Mouse (Mus musculus) kidney, postnatal 10 days (tissue): ENCODE results near the gene Olfr961.

Source experiments
- DNase-seq: peaks from one replicate; pipeline ENCODE4 v3.0.0; 2021; ENCODE audit warnings: mixed read lengths

Gene Olfr961

GRCm38 (mm10) chr9:39644785-39645184 lies at the start of gene Olfr961:
Olfr961 (plus strand) TSS chr9:39645085.
- no peak for DNase-seq

- DNase-seq, result peak; percentile 17
Observed at GRCm38 (mm10) chr9:39602536-39603332, 42.2 kb upstream of the Olfr961 start.

GRCm38 (mm10) chr9:39603333-39603845 lies 41.5 kb upstream of the Olfr961 start:
- peak; percentile 13 for DNase-seq

DNA sequence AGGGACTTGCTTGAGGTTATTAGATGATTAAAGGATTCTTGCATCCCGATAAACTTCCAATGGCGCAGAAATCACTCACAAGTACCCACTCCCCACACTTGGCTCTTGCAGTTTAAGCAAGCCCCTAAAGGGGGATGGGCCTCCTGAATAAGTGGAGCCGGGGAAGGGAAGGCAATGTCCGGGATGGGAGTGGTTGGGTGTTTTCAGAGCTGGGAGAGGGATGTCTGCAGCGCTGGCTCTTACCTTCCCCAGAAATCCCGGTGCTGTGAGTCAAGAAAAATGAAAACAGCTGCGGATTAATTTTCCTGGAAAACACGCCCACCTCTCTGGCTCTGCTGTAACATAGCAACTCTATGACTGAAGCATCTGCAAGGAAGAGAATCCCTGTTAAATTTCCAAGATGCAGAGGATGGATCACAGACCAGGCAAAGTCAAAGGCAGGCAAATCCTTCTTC lies 40.9 kb upstream of the Olfr961 start, which contains the start of gene AW551984:
AW551984 (minus strand) TSS at position 405 of the 455 bp plus-strand sequence.
- peak; percentile 4 for DNase-seq

GRCm38 (mm10) chr9:39608497-39608896 lies 36.4 kb upstream of the Olfr961 start:
- DNase-seq, result no peak

DNA sequence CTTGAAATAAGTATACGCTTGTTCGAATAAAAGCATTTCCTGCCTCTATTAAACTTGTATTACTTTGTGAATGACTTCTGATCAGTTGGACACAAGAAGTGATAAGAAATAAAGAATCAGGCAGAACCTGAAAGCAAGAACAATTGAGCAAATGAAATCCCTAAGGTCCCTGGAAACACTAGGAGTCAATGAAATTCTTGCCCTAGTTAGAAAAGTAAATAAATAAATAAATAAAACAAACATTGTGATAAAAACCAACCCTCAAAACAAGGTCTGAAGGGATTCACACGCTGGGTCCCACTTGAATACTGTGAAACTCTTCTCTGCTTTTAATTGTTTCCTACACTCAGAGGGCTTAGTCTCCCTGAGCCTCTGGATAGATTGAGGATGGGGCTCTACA lies 34.5 kb upstream of the Olfr961 start, which contains the start of gene Olfr148:
Olfr148 (plus strand) TSS at position 301 of the 400 bp plus-strand sequence.
- no peak for DNase-seq

GRCm38 (mm10) chr9:39611953-39612352 lies 32.9 kb upstream of the Olfr961 start:
- peak; percentile 30 for DNase-seq

DNA sequence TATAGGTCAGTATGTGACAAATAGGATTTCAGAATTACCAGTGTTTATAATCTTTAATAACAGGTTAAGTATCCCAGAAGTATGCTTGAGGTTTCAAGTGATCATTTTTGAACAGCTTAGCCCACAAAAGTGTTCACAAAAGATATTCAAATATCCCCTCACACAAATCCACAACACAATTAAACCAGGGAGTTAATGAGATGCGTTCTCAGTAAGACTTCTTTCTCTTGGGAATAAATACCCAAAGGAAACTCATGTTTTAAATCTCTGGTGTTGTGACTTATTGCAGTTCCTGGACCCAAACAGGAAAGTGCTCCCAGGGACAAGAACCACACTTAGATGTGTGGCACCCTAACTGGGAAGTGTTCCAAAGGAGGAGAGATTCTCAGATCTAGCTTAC lies 23.8 kb upstream of the Olfr961 start, which contains the start of gene Olfr960:
Olfr960 (plus strand) TSS at position 301 of the 400 bp plus-strand sequence.
- DNase-seq, result no peak

DNA sequence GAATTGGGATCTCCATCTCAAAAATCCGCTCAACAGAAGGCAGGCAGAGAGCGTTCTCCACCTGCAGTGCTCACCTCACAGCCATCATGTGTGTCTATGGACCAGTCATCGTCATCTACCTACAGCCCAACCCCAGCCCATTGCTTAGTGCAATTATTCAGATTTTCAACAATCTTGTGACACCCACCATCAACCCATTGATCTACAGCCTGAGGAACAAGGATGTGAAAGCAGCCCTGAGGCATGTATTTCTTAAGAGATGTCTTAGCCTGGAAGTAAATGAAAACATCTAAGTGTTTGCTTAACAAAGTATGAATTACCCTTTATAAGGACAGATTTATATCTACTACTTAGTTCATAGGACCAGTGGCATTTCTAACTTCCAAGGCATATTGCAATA lies 21.1 kb upstream of the Olfr961 start:
- no peak for DNase-seq

DNA sequence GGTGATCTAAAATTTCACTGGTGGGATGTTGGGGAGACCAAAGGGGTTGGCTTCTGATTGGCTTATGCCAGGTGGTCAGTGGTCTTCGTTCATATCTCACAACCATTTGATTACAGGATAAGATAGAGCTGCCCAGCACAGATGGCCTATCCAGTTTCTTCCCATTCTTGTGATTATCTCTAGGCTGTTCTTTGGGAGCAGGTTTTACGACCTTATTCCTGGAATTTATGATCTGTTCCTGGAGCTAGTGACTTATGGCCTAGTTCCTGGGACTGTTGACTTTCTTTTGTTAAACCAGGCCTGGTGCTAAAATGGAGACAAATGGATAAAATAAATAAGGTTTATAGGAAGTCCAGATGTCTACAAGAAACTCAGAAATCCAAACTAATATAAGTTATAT lies 20.2 kb upstream of the Olfr961 start:
- DNase-seq, result no peak

DNA sequence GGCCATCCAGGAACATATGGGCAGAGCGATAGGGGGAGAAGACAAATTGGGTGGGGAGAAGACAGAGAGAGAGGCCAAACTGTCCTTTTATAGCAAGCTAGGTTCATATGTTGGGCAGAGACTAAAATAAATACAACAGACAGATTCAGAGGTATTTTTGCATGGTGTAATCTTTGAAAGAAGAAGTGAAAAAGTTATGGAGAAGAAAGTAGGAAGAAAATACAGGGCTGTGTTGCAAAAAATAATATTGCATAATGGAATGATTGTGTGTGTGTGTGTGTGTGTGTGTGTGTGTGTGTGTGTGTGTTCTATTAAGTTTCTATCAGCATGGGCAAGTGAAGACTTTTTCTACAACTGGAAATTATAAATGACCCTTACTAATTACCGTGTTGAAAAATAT lies 15.8 kb upstream of the Olfr961 start:
- DNase-seq, result no peak

DNA sequence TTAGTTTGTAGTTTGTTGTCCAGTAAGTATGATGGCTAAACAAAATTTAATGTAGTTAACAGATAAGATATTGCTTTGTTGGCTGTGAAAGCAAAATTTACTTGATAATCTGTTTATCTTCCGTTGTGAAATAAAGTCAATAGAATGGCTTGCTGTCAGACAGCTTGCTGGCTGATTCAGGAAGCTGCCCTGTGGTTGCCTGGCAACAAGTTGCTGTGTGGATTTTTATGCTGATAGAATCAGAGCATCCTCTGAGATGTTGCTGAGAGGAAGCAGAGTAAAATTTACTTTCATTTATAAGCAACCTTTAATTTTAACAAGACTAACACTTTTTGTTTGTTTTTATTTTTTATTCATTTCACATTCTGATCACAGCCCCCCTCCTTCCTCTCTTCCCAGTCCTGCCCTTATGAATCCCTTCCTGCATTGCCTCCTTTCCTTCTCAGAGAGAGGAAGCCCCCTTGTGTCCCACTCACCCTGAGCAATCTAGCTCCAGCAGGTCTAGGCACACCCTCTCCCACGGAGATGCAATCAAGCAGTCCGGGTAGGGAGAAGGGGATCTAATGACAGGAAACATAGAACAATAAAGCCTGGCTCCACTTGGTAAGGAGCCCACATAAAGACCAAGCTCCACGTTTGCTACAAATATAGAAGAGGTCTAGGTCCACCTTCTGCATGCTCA lies 10.8 kb upstream of the Olfr961 start:
- no peak for DNase-seq

DNA sequence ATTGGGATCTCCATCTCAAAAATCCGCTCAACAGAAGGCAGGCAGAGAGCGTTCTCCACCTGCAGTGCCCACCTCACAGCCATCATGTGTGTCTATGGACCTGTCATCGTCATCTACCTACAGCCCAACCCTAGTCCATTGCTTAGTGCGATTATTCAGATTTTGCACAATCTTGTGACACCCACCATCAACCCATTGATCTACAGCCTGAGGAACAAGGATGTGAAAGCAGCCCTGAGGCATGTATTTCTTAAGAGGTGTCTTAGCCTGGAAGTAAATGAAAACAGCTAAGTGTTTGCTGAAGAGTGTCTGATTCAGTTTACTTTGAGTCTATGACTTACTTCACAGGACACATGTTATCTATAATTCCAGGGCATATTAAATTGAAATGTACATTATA lies 2.5 kb downstream of the Olfr961 start:
- DNase-seq, result no peak

GRCm38 (mm10) chr9:39654756-39655396 lies 10.0 kb downstream of the Olfr961 start:
- no peak for DNase-seq

DNA sequence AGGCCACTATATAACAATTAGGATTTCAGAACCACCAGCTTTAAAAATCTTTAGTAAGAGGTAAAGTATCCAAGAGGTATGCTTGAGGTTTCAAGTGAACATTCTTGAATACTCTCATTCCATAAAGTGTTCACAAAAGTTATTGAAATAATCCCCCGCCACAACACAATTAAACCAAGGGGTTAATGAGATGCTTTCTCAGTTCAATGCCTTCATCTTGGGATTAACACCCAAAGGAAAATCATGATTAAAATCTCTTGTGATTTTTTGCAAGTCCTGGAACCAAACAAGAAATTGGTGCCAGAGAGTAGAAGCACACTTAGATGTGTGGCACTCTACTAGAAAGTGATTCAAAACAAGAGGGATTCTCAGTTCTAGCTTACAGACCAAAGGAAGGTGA lies 22.0 kb downstream of the Olfr961 start, which contains the start of gene Olfr963:
Olfr963 (plus strand) TSS at position 301 of the 400 bp plus-strand sequence.
- no peak for DNase-seq

DNA sequence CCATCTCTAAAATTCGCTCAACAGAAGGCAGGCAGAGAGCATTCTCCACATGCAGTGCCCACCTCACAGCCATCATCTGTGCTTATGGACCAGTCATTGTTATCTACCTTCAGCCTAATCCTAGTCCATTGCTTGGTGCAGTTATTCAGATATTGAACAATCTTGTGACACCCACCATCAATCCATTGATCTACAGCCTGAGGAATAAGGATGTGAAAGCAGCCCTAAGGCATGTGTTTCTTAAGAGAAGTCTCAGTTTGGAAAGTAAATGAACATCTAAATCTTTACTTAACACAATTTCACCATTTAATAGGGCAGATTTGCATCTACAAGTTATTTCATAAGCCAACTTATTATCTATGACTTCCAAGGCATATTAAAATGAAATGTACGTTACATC lies 24.8 kb downstream of the Olfr961 start:
- DNase-seq, result no peak

- DNase-seq, result no peak
Observed at GRCm38 (mm10) chr9:39674820-39675219, 29.9 kb downstream of the Olfr961 start.

GRCm38 (mm10) chr9:39678557-39678956 lies 33.7 kb downstream of the Olfr961 start:
- no peak for DNase-seq

GRCm38 (mm10) chr9:39679280-39679679 lies 34.4 kb downstream of the Olfr961 start:
- DNase-seq, result no peak
